Mouse (Mus musculus): ENCODE results near the gene Vmn1r80. TPM values are rescaled to one million over a fixed set of nuclear protein-coding genes. Genes with fewer than 3 reads are reported as not detected.
"Not testable (repeated sequence)": the region's sequence is repeated elsewhere in the genome, so short reads cannot be mapped to it uniquely, and the experiment has no call there.

The Vmn1r80 gene
- not detected in 2 replicates for polyA plus RNA-seq (2012; ENCODE audit: insufficient read depth, insufficient read length, missing spikeins)

DNA sequence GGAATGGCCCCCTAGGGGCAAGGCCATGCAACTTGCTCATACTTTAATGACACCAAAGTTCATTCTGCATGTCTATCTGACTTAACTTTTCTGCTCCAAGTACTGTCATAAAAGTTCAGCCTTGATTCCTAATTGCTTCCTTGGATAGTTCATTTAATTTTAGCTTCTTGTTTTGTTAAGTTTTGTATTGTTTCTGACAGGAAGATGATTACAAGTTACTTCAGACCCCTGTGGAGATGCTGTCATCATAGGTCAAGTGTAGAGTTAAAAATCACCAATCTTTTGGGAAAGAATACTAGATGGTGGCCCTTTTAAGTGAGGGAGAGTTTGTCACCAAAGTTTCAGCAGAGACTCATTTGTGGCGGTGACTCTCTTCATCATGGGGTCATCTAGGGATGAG lies at the start of gene Vmn1r80:
Vmn1r80 (plus strand) TSS at position 301 of the 400 bp plus-strand sequence.
- Histone ChIP-seq H3K4me3 (ENCODE audit: insufficient read depth, low read depth, low read length) (no peak within 1 kb of the TSS), H3K4me1 (ENCODE audit: control insufficient read depth, insufficient read depth, insufficient read length, low read length) (no peaks in the 10 kb centered on the region), H3K27ac (replicated peaks; ENCODE audit: low read depth, low read length) (no peak within 1 kb of the TSS)

DNA sequence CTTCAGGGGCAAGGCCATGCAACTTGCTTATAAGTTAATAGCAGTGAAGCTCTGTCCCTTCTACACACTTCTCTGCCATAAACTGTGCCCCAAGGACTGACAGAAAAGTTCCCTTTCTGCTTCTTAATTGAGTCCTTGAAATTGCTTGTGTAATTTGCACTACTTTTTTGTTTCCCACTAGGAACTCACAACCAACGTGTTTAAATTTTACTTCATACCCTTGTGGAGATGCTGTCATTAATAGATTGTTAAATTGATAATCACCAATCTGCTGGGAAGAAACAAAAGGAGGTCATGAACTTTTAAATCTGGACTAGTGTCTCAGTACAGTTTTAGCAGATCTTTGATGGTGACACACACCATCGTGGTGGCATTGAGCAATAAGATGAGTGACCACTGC lies 39.1 kb upstream of the Vmn1r80 start, which contains the start of gene Vmn1r78:
Vmn1r78 (plus strand) TSS at position 301 of the 400 bp plus-strand sequence.
- H3K4me3 ChIP-seq (ENCODE audit: insufficient read depth, low read depth, low read length), result no peak within 1 kb of the TSS
- H3K27ac ChIP-seq (replicated peaks; ENCODE audit: low read depth, low read length), result no peak within 1 kb of the TSS
- H3K4me1 ChIP-seq (ENCODE audit: control insufficient read depth, insufficient read depth, insufficient read length, low read length), result no peaks in the 10 kb centered on the region

DNA sequence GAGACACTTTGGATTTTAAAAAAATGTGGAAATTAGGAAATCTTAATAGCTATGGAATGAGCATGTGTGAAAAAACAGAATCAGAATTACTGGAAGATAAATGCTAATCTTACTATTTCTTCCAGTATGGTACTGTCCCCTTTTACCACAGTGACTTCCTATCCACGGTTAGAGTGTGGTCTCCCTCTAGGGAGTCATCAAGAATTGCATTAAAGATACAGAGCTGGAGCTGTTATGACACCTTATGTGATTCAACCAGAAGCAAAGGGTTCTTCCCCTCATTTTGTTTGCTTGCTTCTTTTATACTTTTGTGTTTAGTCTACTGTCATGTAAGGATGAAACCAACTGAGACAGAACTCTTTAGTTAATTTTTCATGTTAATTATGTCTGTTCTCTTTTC lies 32.6 kb upstream of the Vmn1r80 start:
- not testable (repeated sequence) for H3K4me1 ChIP-seq (ENCODE audit: control insufficient read depth, insufficient read depth, insufficient read length, low read length); H3K27ac ChIP-seq (replicated peaks; ENCODE audit: low read depth, low read length); H3K4me3 ChIP-seq (ENCODE audit: insufficient read depth, low read depth, low read length)

DNA sequence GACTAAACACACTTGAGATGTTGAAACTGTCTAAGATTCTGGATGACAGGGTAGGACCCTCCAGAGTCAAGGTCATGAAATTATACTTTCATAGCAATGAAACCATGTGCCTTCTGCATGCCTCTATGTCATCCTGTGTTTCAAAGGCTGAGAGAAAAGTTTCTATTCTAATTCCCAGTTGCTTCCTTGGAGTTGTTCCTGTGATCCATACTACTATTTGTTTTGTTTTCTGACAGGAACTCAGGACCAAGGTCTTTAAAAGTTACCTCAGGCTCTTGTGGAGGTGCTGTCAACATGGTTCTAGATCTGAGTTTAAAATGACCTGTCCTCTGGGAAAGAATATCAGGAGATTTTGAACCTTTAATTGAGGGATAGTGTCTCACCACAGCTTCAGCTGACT lies 18.1 kb upstream of the Vmn1r80 start, which contains the start of gene Vmn1r79:
Vmn1r79 (plus strand) TSS at position 301 of the 400 bp plus-strand sequence.
- H3K4me3 ChIP-seq (ENCODE audit: insufficient read depth, low read depth, low read length); H3K4me1 ChIP-seq (ENCODE audit: control insufficient read depth, insufficient read depth, insufficient read length, low read length): not testable (repeated sequence)

DNA sequence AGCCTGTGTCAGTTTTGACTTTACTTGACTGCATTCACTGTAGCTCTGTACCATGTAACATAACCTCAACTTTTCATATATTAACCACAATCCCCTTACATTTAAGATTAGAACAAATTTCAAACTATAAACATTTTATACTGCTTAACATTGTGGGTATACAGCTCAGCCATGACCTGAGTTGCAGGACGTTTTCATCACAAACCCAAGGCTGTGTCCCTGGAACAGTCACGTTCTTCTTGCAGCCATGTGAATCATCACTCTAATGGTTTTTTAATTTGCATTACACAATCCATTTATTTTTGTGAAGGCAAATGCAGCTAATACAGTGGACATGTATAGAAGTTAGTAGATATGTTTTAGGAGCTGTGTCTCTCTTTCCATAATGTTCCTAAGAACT lies 16.2 kb upstream of the Vmn1r80 start:
- H3K27ac ChIP-seq (replicated peaks; ENCODE audit: low read depth, low read length); H3K4me1 ChIP-seq (ENCODE audit: control insufficient read depth, insufficient read depth, insufficient read length, low read length); H3K4me3 ChIP-seq (ENCODE audit: insufficient read depth, low read depth, low read length): not testable (repeated sequence)

More for the DNA sequence above, 18.1 kb upstream of the Vmn1r80 start, which contains the start of gene Vmn1r79:
- not testable (repeated sequence) for H3K27ac ChIP-seq (replicated peaks; ENCODE audit: low read depth, low read length)

DNA sequence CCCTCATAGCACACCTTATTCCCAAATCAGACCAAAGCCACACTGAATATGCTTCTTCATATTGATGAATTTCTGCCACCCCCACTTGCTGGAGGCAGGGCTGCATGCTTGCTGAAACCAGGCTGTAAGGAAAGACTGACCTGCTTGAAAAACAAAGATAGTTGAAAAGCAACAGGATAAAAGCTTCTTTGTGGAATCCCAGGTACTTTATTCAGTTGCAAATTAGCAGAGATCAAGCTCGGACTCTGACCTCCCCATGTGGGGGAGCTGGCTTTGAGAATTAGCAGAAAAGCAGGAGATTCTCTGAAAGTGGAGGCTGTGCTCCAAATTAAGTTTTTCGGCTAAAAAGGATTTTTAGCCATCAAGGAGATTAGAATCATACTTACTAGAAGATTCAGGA lies 15.1 kb downstream of the Vmn1r80 start:
- Histone ChIP-seq H3K4me3 (ENCODE audit: insufficient read depth, low read depth, low read length) (no peak overlapping the region), H3K27ac (replicated peaks; ENCODE audit: low read depth, low read length) (no peak overlapping the region), H3K4me1 (ENCODE audit: control insufficient read depth, insufficient read depth, insufficient read length, low read length) (no peaks in the 10 kb centered on the region)

Other genes with a start within 250 kb of the Vmn1r80 start
- gene Vmn1r77, start 152.5 kb upstream of the Vmn1r80 start, polyA plus RNA-seq (2012; ENCODE audit: insufficient read depth, insufficient read length, missing spikeins), result not detected in 2 replicates
- not detected in 2 replicates for gene Vmn1r78, start 39.0 kb upstream of the Vmn1r80 start, polyA plus RNA-seq (2012; ENCODE audit: insufficient read depth, insufficient read length, missing spikeins)
- gene Vmn1r79, start 18.0 kb upstream of the Vmn1r80 start, polyA plus RNA-seq (2012; ENCODE audit: insufficient read depth, insufficient read length, missing spikeins), result not detected in 2 replicates
- not detected in 2 replicates for gene Vmn1r81, start 79.0 kb downstream of the Vmn1r80 start, polyA plus RNA-seq (2012; ENCODE audit: insufficient read depth, insufficient read length, missing spikeins)
- gene Vmn1r82, start 111.1 kb downstream of the Vmn1r80 start, polyA plus RNA-seq (2012; ENCODE audit: insufficient read depth, insufficient read length, missing spikeins), result not detected in 2 replicates
- gene Vmn1r83, start 140.2 kb downstream of the Vmn1r80 start, polyA plus RNA-seq (2012; ENCODE audit: insufficient read depth, insufficient read length, missing spikeins), result not detected in 2 replicates
- not detected in 2 replicates for gene Vmn1r84, start 180.0 kb downstream of the Vmn1r80 start, polyA plus RNA-seq (2012; ENCODE audit: insufficient read depth, insufficient read length, missing spikeins)
- gene Zfp551, start 233.5 kb downstream of the Vmn1r80 start, polyA plus RNA-seq (2012; ENCODE audit: insufficient read depth, insufficient read length, missing spikeins), result 0.91 TPM in 1 of 2 replicates, not detected in the other

Measured in brown adipose tissue, adult 24 weeks (tissue).